Mouse (Mus musculus) erythroblast, embryonic 14.5 days (primary cell): ENCODE data around the gene Sncg.

Experiments
- GATA1 ChIP-seq: IDR thresholded peaks from 2 replicates; pipeline ENCODE4 v1.6.1; 2012; ENCODE audit warnings: low read length, inconsistent platforms, mixed read lengths
- TAL1 ChIP-seq: IDR thresholded peaks from 3 replicates; pipeline ENCODE4 v1.6.1; 2012; ENCODE audit warnings: low read length, inconsistent platforms, mixed read lengths

DNA sequence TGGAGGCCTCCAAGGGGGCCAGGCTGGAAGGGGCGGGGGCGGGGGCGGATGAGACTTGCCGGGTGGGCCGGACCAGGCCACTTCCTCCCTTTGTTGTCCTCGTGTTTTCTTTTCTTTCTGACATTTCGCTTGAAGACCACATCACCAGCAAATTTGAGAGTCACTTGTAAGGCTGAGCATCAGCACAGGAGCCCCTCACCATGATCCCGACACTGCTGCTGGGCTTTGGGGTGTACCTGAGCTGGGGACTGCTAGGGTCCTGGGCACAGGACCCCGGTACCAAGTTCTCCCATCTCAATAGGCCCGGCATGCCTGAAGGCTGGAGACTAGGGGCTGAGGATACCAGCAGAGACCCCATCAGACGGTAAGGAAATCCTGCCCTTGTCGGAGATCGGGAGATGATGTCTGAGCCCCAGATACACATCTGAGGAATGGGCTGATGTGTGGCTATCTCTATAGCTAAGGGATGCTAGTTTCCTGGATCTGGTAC, 871 bp upstream of the Sncg start, which contains the start of gene Mmrn2:
- no peak for TF ChIP-seq TAL1
- no peak for TF ChIP-seq GATA1
